Mouse (Mus musculus) brain, adult 10 weeks (tissue): ENCODE results near the gene Serpine1. TPM values are rescaled to one million over a fixed set of nuclear protein-coding genes. Genes with fewer than 3 reads are reported as not detected.

Experiments used
- polyA plus RNA-seq: library from polyadenylated mRNA; stranded (reverse); fragments of 350-450 nt; fragmentation: Illumina TruSeq; extraction: RNeasy Lipid Tissue Mini Kit (QIAGEN cat#74804); gene quantifications from one replicate; pipeline ENCODE4 v1.2.3, GENCODE M21; 2015; ENCODE audit warnings: low read depth, low replicate concordance

The Serpine1 gene
- polyA plus RNA-seq = 0.74 TPM

GRCm38 (mm10) chr5:137072079-137072960, at the start of gene Serpine1:
Serpine1 (minus strand) TSS chr5:137072268.

GRCm38 (mm10) chr5:137115866-137116847, 44.1 kb upstream of the Serpine1 start, which contains the start of gene Trim56:
Trim56 (minus strand) TSS chr5:137116209.

GRCm38 (mm10) chr5:137045402-137046323, 26.4 kb downstream of the Serpine1 start, which contains the start of gene Ap1s1:
Ap1s1 (minus strand) TSS chr5:137046135.

DNA sequence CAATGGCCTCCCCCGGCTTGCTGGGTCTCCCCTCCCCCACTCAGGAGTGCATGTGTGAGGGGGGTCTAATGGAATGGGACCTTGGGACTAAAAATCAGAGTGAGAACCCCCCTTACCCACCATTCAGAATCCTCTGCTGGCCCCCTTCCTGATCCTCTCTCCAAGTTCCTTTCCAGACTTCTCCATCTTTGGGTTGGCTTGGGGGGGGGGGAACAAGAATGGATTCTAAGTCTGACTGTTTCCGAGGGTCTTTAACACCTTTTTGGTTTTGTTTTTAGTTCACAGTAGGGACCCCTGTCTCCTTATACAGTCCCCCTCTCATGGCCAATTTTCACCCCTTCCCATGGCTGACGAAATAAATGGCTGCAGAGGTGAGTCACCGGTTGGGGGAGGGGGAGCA, 46.0 kb downstream of the Serpine1 start, which contains the start of gene Vgf:
Gene Vgf (plus strand): TSS at position 301 of the 400 bp plus-strand sequence.

Other genes with a start within 250 kb of the Serpine1 start
- gene Col26a1, start 189.1 kb downstream of the Serpine1 start, polyA plus RNA-seq = 8.1 TPM
- gene Ift22, start 164.1 kb downstream of the Serpine1 start, polyA plus RNA-seq = 99.4 TPM
- 402 TPM for gene Fis1, start 119.0 kb downstream of the Serpine1 start, polyA plus RNA-seq
- gene Cldn15, start 105.7 kb downstream of the Serpine1 start, polyA plus RNA-seq = 0.24 TPM
- 30.5 TPM for gene Plod3, start 85.2 kb downstream of the Serpine1 start, polyA plus RNA-seq
- 109 TPM for gene Znhit1, start 84.2 kb downstream of the Serpine1 start, polyA plus RNA-seq
- 196 TPM for gene Vgf, start 45.9 kb downstream of the Serpine1 start, polyA plus RNA-seq
- 450 TPM for gene Ap1s1, start 26.1 kb downstream of the Serpine1 start, polyA plus RNA-seq
- gene Trim56, start 43.9 kb upstream of the Serpine1 start, polyA plus RNA-seq = 2.6 TPM
- not detected for gene Muc3, start 77.1 kb upstream of the Serpine1 start, polyA plus RNA-seq
- 6.5 TPM for gene Muc3a, start 140.1 kb upstream of the Serpine1 start, polyA plus RNA-seq
- 67.3 TPM for gene Ache, start 215.3 kb upstream of the Serpine1 start, polyA plus RNA-seq
- gene Ufsp1, start 222.4 kb upstream of the Serpine1 start, polyA plus RNA-seq = 20.2 TPM
- gene Srrt, start 235.4 kb upstream of the Serpine1 start, polyA plus RNA-seq = 172 TPM
- 6.6 TPM for gene Trip6, start 242.1 kb upstream of the Serpine1 start, polyA plus RNA-seq